Mouse (Mus musculus) testis, adult 2 months (tissue): Measurements from ENCODE around the gene Laptm4a. TPM values are rescaled to one million over a fixed set of nuclear protein-coding genes. Genes with fewer than 3 reads are reported as not detected.

ENCODE experiments used
- H3K27ac ChIP-seq: fragments of 200-500 bp; 2 replicates; pipeline ENCODE4 v1.5.1; 2012; ENCODE audit warnings: low read depth, low read length; ENCODE audit not compliant: control insufficient read depth, insufficient read depth
- H3K27me3 ChIP-seq: fragments of 200-500 bp; 2 replicates; pipeline ENCODE4 v1.6.1; 2012; ENCODE audit warnings: mild to moderate bottlenecking, low read length, moderate library complexity; ENCODE audit not compliant: control insufficient read depth, insufficient read depth
- H3K36me3 ChIP-seq: fragments of 200-500 bp; 2 replicates; pipeline ENCODE4 v1.6.1; 2012; ENCODE audit warnings: mild to moderate bottlenecking, low read length; ENCODE audit not compliant: control insufficient read depth, insufficient read depth
- H3K4me1 ChIP-seq: fragments of 200-500 bp; 2 replicates; pipeline ENCODE4 v1.6.1; 2012; ENCODE audit warnings: low read length; ENCODE audit not compliant: control insufficient read depth, insufficient read depth
- H3K4me3 ChIP-seq: fragments of 200-500 bp; 2 replicates; pipeline ENCODE4 v1.5.1; 2012; ENCODE audit warnings: low read depth, mild to moderate bottlenecking, low read length, moderate library complexity, mixed read lengths; ENCODE audit not compliant: control insufficient read depth
- CTCF ChIP-seq: fragments of 200-500 bp; IDR thresholded peaks from 2 replicates; pipeline ENCODE4 v1.5.1; 2012; ENCODE audit warnings: low read depth, mild to moderate bottlenecking, inconsistent platforms, low read length, moderate library complexity; ENCODE audit not compliant: control insufficient read depth, insufficient read depth, insufficient replicate concordance
- POLR2A ChIP-seq: fragments of 200-500 bp; IDR thresholded peaks from 2 replicates; pipeline ENCODE4 v1.6.1; 2012; ENCODE audit warnings: low read depth, mild to moderate bottlenecking, inconsistent platforms, low read length, moderate library complexity; ENCODE audit not compliant: control insufficient read depth
- polyA plus RNA-seq: library from polyadenylated mRNA; depleted of rRNA; stranded (reverse); fragments of >200 nt; gene quantifications from 2 replicates; pipeline ENCODE4 v1.2.3, GENCODE M21; 2012; rRNA removed

Gene Laptm4a
- polyA plus RNA-seq, 1 experiment = 383 TPM

DNA sequence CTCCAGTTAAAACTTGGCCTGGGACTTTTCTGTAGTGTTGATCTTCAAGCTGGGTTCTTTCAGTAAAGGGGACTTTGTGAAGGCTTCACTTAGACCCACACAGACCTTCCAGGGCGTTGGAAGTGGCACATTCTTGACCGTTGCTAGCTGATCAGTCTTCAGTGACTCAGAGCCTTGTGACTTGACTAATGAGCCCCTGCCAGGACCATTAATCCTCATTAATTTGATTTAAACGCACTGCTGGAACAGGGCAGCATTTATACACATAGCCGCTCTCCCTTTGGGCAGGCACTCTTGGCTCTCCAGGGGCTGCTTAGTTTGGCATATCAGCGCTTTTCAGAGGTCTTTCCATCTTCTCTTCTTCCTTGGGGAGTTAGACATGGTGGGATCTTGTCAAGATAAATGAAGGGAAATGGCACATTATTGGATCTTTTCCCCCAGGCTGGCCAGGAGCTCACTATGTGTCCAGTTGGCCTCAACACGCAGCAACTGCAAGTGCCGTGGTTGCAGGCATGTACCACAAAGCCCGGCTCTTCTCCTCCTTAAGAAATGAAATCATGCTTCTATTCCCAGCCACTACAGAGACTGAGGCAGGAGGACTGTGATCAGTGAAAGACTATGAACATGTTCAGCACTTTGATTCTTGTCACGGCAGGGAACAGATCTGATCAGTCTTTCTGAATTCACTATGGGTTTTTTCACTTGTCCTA is 40.3 kb downstream of the Laptm4a start:
- Histone ChIP-seq H3K4me3 (no peak overlapping the region), H3K36me3 (no peaks in the 10 kb centered on the region), H3K4me1 (no peaks in the 10 kb centered on the region), H3K27ac (no peak overlapping the region), H3K27me3 (no peaks in the 10 kb centered on the region)
- no peak for TF ChIP-seq CTCF
- TF ChIP-seq POLR2A = no peak

DNA sequence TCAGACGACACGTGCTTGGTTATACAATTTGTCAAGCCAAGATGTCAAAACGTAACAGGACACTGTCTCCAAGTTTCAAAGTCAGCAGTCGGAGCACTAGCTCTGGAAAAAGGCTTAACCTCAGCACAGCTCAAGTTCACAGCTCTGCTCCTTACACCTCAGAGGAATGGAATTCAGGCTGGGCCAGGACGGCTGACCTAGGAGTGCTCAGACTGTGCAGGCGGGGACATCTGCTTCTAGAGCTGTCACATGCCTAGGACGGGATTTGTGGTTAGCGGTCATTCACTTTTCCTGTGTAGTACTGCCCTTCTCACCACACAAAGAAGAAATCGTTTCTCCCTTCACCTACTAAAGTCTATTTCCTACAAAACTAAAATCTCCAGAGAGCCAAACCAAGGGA is 48.4 kb downstream of the Laptm4a start:
- peaks cover 5% of the 10 kb centered on the region; the same call in 1 of the 2 replicates for H3K4me1 ChIP-seq
- TF ChIP-seq CTCF (no peak), POLR2A (no peak)
- 0 out of 2 replicates have a peak overlapping the region, but pooled peaks have one; percentile 13 for H3K27ac ChIP-seq
- H3K4me3 ChIP-seq = no peak overlapping the region
- no peaks in the 10 kb centered on the region for H3K36me3 ChIP-seq
- H3K27me3 ChIP-seq = no peaks in the 10 kb centered on the region

DNA sequence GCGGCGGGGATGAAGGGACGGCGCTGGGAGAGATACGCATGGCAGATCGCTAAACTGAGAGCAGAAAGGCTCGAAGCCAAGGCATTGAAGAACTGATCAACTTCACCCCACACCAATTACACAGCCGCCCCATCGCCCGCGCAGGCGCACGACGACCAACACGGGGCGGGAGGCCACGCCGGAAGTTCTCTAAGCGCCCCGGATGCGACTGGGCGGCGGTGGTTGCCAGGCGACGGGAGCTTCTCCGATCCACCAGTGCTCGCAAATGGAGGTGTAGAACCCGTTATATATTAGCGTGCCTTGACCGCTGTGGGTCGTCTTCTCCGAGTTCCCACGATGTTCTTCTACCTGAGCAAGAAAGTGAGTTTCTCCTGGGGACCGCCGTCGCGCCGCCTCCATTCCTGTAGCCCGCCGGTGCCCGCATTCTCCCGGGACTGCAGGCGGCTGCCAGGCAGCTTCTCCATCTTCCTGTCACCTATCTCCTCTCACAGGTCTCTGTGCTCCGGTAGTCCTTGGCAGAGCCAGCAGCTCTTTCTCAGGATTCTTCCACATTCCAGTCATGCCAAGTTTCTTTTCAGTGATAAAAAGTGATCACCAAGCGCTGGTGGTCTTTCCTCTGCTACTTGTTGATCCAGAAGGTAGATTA is 52.5 kb downstream of the Laptm4a start, which contains the start of gene Wdr35:
Gene Wdr35, plus strand, starts transcription at position 73 of the 646 bp plus-strand sequence.
- TF ChIP-seq CTCF (no peak), POLR2A (peak; percentile 85)
- no peaks in the 10 kb centered on the region for H3K27me3 ChIP-seq
- peak within 1 kb of the TSS; percentile 75 for H3K27ac ChIP-seq
- peaks cover 2% of the 10 kb centered on the region for H3K36me3 ChIP-seq
- H3K4me1 ChIP-seq = peaks cover 5% of the 10 kb centered on the region; the same call in 1 of the 2 replicates
- H3K4me3 ChIP-seq = peak within 1 kb of the TSS; percentile 99

DNA sequence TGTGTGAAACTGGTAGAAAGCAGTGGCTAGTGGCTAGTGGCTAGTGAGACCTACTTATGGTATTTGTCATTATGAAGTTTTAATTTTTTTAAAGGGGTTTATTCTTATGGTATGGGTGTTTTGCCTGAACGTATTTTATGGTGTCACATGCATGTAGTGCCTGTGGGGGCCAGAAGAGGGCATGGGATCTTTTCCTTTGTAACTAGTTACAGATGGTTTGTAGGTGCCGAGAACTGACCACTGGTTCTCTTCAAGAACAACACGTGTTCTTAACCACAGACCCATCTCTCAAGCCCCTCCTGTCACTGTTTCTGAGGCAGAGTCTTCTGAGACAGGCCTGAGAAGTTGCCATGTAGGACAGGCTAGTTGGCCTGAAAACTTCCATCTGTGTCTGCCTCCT is 53.6 kb downstream of the Laptm4a start:
- Histone ChIP-seq H3K27ac (no peak overlapping the region), H3K27me3 (no peaks in the 10 kb centered on the region), H3K36me3 (peaks cover 2% of the 10 kb centered on the region), H3K4me1 (peaks cover 5% of the 10 kb centered on the region; the same call in 1 of the 2 replicates), H3K4me3 (peak overlapping the region; percentile 99)
- TF ChIP-seq POLR2A = no peak

Other genes with a start within 250 kb of the Laptm4a start
- 29.4 and 32.2 TPM in 2 replicates for gene Pum2, start 247.5 kb upstream of the Laptm4a start, polyA plus RNA-seq
- 3.6 and 4.7 TPM in 2 replicates for gene Sdc1, start 150.3 kb upstream of the Laptm4a start, polyA plus RNA-seq
- gene Matn3, start 26.3 kb downstream of the Laptm4a start, polyA plus RNA-seq = 0.07 and 0.18 TPM in 2 replicates
- gene Wdr35, start 52.2 kb downstream of the Laptm4a start, polyA plus RNA-seq = 30.4 and 37.6 TPM in 2 replicates
- 1.6 and 1.9 TPM in 2 replicates for gene Ttc32, start 108.3 kb downstream of the Laptm4a start, polyA plus RNA-seq